Mouse (Mus musculus) spleen, embryonic (tissue): ENCODE data around the gene Zfp281.

Source experiments
- CTCF ChIA-PET: fragments of 350-600 bp; sonication (Branson Sonifier 250); formaldehyde crosslinking; loops from one replicate; lab custom pipeline; 2022; lab: Charles Lee

Zfp281 gene

DNA sequence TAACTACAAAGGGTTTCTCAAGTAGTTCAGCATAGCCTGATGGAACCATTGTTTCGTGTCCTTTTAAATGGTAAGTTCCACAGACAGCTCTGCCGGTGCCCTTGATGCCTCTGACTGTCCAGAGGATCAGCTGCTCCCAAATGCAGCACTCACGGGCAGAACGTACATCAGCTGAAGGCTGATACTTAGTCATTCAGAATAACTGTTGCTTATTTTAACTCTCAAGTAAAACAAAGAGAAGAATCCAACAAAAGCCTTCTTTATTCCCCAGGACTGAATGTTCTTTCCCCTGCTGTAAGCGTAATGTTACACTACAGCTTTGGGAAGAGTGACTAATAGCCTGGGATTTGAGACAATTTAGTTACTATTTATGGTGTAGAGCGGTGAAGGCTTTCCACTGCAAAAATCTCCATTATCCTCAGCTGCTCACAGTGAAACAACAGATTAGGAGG lies 11.4 kb upstream of the Zfp281 start:
- CTCF ChIA-PET: no interaction called here

GRCm38 (mm10) chr1:136614748-136615440 lies 9.8 kb upstream of the Zfp281 start:
- CTCF ChIA-PET: no interaction called here

- CTCF ChIA-PET: no interaction called here
Observed at GRCm38 (mm10) chr1:136617163-136617788, 7.4 kb upstream of the Zfp281 start.

DNA sequence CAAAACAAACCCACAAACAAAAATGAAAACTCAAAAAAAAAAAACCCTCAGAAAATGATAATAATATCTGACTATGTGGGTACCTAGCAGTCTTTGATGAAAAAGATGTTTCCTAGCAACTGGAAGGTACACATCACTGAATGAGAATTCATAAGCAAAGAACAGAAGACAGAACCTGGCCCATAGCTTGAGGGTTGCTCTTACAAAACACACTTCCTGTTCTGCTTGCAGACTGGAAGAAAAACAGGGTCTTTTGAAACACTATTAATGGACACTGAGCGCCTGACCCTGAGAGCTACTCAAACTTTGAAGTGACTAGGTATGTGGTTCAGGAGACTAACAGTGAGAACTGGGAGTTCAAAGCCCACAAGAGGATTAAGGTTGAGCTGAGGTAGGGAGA lies 6.1 kb upstream of the Zfp281 start:
- CTCF ChIA-PET: interaction anchor here (0.6 kb wide), 1 partner anchor 68 kb away, joined by 4 read pairs; no protein-coding TSS in a partner anchor

DNA sequence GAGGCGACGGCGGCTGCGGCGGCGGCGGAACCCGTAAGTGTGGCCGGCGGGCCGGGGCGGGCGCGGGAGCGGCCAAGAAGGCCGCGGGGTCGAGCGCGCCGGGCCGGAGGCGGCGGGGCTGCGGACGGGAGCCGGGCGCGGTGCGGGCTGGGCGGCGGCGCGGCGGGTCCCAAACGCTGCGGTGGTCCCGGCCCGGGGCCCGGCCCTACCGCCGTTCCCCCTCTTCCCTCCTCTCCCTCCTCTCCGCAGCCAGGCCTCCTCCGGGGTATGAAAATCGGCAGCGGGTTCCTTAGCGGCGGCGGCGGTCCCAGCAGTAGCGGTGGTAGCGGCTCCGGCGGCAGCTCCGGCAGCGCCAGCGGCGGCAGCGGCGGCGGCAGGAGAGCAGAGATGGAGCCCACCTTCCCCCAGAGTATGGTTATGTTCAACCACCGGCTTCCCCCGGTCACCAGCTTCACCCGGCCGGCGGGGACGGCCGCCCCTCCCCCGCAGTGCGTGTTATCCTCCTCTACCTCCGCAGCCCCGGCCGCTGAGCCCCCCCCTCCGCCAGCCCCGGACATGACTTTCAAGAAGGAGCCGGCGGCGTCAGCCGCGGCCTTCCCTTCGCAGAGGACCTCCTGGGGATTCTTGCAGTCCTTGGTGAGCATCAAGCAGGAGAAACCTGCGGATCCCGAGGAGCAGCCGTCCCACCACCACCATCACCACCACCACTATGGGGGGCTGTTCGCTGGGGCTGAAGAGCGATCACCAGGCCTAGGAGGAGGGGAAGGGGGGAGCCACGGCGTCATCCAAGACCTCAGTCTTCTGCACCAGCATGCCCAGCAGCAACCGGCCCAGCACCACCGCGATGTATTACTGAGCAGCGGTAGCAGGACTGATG lies 556 bp downstream of the Zfp281 start:
- CTCF ChIA-PET: no interaction called here

DNA sequence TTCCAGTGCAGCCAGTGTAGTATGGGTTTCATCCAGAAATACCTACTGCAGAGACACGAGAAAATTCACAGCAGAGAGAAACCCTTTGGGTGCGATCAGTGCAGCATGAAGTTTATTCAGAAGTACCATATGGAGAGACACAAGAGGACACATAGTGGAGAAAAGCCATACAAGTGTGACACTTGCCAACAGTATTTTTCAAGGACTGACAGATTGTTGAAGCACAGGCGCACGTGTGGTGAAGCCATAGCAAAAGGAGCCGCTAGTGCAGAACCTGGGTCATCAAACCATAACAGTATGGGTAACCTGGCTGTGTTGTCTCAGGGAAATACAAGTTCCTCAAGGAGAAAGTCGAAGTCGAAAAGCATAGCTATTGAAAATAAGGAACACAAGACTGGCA lies 1.4 kb downstream of the Zfp281 start:
- CTCF ChIA-PET: no interaction called here

DNA sequence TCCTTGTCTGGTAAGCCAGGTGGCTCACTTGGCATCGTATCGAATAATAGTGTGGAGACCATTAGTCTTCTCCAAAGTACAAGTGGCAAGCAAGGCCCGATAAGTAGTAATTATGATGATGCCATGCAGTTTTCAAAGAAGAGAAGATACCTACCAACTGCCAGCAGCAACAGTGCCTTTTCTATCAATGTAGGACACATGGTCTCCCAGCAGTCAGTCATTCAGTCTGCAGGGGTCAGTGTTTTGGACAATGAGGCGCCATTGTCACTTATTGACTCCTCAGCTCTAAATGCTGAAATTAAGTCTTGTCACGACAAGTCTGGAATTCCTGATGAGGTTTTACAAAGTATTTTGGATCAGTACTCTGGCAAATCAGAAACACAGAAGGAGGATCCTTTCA lies 2.1 kb downstream of the Zfp281 start:
- CTCF ChIA-PET: no interaction called here

DNA sequence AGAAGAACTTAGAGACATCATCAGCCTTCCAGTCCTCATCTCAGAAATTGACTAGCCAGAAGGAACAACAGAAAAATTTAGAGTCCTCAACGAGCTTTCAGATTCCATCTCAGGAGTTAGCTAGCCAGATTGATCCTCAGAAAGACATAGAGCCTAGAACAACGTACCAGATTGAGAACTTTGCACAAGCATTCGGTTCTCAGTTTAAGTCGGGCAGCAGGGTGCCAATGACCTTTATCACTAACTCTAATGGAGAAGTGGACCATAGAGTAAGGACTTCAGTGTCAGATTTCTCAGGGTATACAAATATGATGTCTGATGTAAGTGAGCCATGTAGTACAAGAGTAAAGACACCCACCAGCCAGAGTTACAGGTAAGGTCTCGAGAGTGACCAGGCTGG lies 2.9 kb downstream of the Zfp281 start:
- CTCF ChIA-PET: interaction anchor here (0.7 kb wide), 1 partner anchor 50 kb away, joined by 5 read pairs; no protein-coding TSS in a partner anchor

DNA sequence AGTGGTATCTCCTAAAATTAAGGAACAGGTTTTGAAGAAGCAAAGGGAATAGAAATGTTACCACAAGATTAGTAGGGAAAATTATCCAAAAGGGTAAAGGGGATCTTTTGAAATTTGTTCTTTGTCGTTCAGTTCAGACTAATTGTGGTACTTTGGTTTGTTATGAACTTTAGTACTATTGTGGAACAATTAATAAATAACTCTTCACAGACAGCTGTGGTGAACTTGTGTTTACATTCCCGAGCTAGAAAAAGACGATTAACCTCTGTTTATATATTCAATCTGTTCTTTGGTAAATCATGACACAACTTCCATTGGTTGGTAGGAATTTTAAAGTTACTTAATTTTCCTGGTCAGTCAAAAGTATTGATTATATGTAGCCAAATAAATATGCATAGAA lies 8.2 kb downstream of the Zfp281 start:
- CTCF ChIA-PET: no interaction called here

- CTCF ChIA-PET: no interaction called here
Observed at GRCm38 (mm10) chr1:136635644-136636043, 10.9 kb downstream of the Zfp281 start.

DNA sequence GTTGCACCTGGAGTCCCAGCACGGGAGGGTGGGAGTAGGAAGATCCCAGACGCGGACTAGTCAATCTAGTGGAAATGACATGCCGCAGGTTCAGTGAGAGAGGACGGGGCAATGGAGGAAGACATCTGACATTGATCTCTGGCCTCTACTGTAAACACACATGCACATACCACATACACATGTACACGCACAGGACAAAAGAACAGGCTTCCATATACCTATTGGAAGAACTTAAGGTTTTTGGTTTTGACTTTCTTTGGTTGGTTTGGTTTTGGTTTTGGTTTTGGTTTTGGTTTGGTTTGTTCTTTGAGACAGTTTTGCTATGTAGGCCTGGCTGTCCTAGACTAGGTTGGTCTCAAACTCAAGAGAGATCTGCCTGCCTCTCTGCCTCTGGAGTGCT lies 12.2 kb downstream of the Zfp281 start:
- CTCF ChIA-PET: no interaction called here

- CTCF ChIA-PET: no interaction called here
Observed at GRCm38 (mm10) chr1:136637696-136638095, 13.0 kb downstream of the Zfp281 start.

DNA sequence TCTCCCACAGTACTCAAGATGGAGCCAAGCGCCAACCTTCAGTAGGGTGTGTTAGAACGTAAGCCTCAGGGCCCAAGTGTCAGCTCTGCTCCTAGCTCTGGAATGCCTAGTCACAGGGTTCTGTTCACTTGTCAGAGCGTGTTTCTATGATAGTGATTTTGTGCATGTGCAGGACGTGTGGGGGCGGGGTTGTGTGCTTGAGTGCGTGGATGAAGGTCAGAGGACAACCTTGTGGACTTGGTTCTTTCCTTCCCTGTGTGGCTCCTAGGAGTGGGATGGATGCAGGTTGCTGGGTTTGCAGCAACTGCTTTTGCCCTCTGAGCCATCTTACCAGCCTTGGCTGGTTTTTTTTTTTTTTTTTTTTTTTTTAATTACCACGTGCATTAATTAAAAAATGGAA lies 13.5 kb downstream of the Zfp281 start:
- CTCF ChIA-PET: no interaction called here

- CTCF ChIA-PET: no interaction called here
Observed at GRCm38 (mm10) chr1:136638699-136639098, 14.0 kb downstream of the Zfp281 start.

DNA sequence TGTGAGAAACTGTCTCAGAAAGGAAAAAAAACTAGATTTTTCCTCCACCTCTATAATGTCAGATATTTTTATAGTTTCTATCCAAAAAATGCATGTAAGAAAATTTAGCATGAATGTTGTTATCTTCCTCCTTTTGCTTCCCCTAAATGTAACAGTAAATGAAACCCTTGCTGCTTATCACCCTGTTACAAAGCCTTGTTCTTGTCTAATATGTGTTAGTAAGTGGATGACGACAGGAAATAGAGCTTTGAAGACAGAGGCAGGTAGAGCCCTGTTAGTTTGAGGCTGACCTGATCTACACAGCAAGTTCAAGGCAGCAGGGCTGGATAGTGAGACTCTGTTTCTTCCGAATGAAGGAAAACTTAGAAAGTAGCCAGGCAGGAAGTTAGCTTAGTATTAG lies 14.5 kb downstream of the Zfp281 start:
- CTCF ChIA-PET: interaction anchor here (0.8 kb wide), 1 partner anchor 122 kb away, joined by 15 read pairs; no protein-coding TSS in a partner anchor

- CTCF ChIA-PET: no interaction called here
Observed at GRCm38 (mm10) chr1:136642701-136643100, 18.0 kb downstream of the Zfp281 start.

DNA sequence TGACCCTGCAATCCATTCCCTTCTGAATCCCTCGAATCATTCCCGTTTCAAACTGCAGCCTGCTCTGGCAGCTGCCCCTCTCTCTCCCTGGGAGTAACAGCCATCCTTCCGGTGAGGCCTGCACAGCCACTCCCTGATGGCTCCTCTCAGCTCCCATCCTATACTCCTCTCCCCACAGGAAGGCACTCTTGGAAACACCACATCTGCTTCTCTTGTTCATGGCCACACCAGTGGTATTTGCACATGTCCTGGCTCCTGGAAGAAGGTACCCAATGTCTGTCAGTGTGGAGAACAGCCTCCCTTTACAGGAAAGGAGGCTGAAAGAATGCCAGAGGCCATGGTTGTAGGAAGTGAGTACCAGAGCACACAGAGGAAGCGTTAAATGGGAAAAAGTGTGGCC lies 19.8 kb downstream of the Zfp281 start:
- CTCF ChIA-PET: no interaction called here

DNA sequence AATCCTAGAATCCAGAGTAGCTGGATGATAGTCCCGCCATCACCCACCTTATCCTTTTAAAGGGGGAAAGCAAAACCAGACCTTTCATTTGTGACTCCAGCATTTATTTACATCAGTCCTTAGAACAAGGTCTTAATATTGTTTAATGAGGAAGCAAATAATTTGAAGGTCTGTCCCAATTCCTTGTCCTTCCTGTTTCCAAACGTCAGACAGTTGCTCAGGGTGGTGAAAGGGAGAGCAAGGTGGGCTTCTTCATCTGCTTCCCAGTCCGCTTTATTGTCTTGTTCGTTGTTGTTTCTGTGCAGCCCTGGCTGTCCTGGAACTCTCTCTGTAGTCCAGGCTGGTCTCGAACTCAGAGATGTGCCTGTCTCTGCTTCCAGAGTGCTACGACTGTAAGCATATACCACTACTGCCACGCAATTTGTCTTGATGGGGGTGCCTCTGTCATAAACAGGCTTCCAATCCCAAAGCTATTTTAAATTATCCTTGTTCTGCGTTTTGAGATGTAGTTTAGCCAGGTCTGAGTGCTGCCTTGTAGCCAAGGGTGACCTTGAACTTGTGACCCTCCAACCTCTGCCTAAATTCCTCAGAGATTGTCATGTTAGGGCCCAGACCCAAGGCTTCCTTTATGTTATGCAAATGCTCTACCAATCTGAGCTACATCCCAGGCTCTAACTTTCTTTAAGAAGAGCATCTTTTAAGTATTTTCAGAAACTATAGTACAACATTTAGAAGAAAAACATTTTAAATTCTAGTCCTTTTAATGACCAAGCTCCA lies 21.3 kb downstream of the Zfp281 start:
- CTCF ChIA-PET: interaction anchor here (1.1 kb wide), 1 partner anchor 16 kb away, joined by 6 read pairs; no protein-coding TSS in a partner anchor

- CTCF ChIA-PET: no interaction called here
Observed at GRCm38 (mm10) chr1:136652066-136652465, 27.4 kb downstream of the Zfp281 start.

DNA sequence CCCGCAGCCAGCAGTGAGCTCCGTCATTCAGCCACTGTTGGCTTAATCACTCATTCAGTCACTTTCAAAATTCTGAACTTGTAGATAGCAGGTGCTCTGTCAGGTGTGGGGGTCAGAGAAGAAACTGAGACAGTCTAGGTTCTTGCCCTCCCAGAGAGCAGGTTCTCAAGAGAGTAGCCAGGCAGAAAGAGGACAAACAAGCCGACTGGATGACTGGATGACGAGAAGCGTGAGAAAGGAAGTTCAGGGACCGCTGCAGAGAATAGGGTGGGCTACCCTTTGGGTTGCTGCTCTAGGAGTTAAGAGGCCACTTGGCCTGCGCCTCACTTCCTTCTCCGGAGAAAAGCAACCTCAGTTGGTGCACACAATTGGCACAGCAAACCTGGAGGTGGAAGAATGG lies 28.8 kb downstream of the Zfp281 start:
- CTCF ChIA-PET: no interaction called here

DNA sequence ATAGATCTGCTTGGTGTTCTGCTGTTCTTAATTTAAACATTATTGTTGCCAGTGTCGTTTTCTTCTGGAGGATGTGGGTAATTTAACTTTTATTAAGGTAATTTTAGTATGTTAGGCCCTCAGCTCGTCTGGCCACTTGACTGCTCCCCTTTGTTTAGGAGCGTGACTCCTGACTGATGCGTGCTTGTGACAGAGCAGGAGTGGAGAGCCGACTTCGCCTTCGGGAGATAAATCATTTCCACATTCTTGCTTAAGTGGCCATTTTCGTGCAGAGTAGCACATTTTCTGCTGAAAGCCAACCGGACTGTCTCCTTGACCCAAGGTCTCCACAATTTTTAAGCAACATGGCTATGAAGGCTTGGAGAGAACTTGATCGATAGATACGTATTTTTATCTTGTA lies 29.7 kb downstream of the Zfp281 start:
- CTCF ChIA-PET: no interaction called here
